Mouse (Mus musculus) effector memory CD4-positive, alpha-beta T cell, adult 7 months (primary cell): ENCODE measurements around the gene Coq10b. TPM values are rescaled to one million over a fixed set of nuclear protein-coding genes. Genes with fewer than 3 reads are reported as not detected.

Experiments used
- polyA plus RNA-seq: library from polyadenylated mRNA; unstranded; fragments of 100-300 nt; shearing (Covaris generic); gene quantifications from one replicate; pipeline ENCODE4 v1.2.1, GENCODE M21; 2017

The Coq10b gene
- 294 TPM for polyA plus RNA-seq

DNA sequence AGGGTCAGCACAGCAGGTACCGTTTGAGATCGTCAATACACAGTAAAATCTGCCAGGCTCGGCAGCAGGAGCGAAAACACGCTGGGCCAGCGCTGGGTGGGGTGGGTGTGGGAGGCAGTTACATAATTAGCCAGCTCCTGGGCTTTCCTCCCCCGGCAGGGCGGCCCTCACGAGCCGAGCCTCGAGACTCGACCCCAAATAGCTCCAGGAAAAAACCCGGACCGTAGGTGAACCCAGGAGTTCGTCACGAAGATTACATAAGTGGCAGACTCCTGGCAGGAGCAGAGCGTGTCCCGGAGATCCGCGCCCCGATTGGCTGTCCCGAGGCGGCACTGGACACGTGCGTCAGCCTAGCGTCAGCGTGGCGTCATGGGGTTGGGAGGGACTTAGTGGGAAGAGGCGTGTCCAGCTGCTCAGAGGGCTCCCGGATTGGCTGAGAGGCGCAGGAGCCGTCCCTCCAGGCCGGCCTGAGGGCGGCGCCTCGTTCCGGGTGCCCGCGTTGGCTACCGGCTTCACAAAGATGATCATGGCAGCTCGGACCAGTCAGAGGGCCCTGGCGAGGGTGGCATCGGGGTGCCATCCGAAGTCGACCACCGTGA is at the start of gene Coq10b:
Gene Coq10b (plus strand): TSS at position 416 of the 599 bp plus-strand sequence.

GRCm38 (mm10) chr1:55027253-55027801 is 25.2 kb upstream of the Coq10b start, which contains the start of gene Sf3b1:
Sf3b1 (minus strand) TSS chr1:55027481.

DNA sequence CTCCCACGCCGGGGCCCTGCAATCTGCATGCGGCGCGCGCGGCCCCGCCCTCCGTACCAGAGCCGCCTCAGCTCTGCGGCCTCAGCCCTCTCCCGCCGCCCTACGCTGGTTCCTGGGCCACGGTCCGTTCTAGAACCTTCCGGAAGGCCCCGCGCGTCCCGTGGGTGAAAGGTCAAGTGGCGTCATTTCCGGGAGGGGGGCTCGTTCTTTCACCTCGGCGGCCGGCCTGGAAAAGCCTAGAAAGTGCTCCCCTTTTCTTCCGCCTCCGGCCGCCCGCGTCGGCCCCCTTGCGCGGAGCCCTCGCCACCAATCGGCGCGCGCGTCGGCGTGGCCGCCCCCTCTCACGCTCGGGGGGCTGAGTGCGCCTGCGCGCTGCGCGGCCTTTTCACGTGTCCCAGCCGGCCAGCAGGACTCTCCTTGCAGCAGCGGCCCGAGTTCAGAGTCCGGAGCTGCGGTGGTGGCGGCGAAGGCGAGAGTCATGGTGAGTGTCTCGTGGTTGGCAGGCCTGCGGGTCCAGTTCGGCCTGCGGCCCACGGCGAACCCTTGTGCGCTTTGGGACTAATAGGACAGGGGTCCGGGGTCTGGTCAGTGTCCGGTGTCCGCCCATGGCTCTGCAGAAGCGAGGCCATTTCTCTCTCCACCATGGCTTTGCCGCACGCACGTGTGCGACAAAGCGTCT is 35.5 kb downstream of the Coq10b start, which contains the start of the genes Hspe1 and Hspd1:
Gene Hspe1 (plus strand): TSS at position 201 of the 679 bp plus-strand sequence.
Gene Hspd1 (minus strand): TSS at position 312 of the 679 bp plus-strand sequence.

Other genes with a start within 250 kb of the Coq10b start
- gene Ankrd44, start 126.4 kb upstream of the Coq10b start, polyA plus RNA-seq: 445 TPM
- gene Sf3b1, start 25.3 kb upstream of the Coq10b start, polyA plus RNA-seq: 632 TPM
- gene Hspe1, start 35.4 kb downstream of the Coq10b start, polyA plus RNA-seq: 226 TPM
- 155 TPM for gene Hspd1, start 35.5 kb downstream of the Coq10b start, polyA plus RNA-seq
- gene Mob4, start 78.5 kb downstream of the Coq10b start, polyA plus RNA-seq: 120 TPM
- gene Rftn2, start 174.0 kb downstream of the Coq10b start, polyA plus RNA-seq: 2.7 TPM
- 2.1 TPM for gene Mars2, start 184.4 kb downstream of the Coq10b start, polyA plus RNA-seq